Mouse (Mus musculus): ENCODE results near the gene Eng.

DNA sequence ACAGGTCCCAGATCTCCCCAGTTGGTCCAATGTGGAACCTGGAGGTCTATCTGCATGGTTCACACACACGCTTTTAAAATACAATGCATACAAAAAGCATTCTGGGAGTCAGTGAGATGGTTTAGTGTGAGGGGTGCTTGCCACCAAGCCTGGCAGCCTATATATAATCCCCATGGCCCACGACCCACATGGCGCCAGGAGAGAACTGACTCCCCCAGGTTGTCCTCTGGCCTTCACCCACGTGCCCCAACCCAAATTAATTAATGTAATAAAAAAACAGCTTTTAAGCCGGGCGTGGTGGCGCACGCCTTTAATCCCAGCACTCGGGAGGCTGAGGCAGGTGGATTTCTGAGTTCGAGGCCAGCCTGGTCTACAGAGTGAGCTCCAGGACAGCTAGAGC lies 37.3 kb downstream of the Eng start:
- TF ChIP-seq POLR2A (IDR thresholded peaks at IDR 0.05; ENCODE audit: insufficient read length, low read depth) = no peak
- no peak for TF ChIP-seq E2F4 (IDR thresholded peaks at IDR 0.05; ENCODE audit: insufficient read depth)
